Mouse (Mus musculus): ENCODE data around the gene Metap1d.

Metap1d gene

GRCm38 (mm10) chr2:71453161-71453916 lies at the start of gene Metap1d:
Metap1d (plus strand) TSS chr2:71453276.
- DNase-seq (ENCODE audit: low spot score in 2 of 2), result peak; percentile 93 to 96

- no peak for DNase-seq (ENCODE audit: low spot score in 2 of 2)
Measured at GRCm38 (mm10) chr2:71405613-71406012, 47.5 kb upstream of the Metap1d start.

- no peak for DNase-seq (ENCODE audit: low spot score in 2 of 2)
Measured at GRCm38 (mm10) chr2:71418760-71419280, 34.3 kb upstream of the Metap1d start.

GRCm38 (mm10) chr2:71419408-71419807 lies 33.7 kb upstream of the Metap1d start:
- no peak for DNase-seq (ENCODE audit: low spot score in 2 of 2)

GRCm38 (mm10) chr2:71420895-71421425 lies 32.1 kb upstream of the Metap1d start:
- no peak for DNase-seq (ENCODE audit: low spot score in 2 of 2)

GRCm38 (mm10) chr2:71424545-71424944 lies 28.5 kb upstream of the Metap1d start:
- no peak for DNase-seq (ENCODE audit: low spot score in 2 of 2)

GRCm38 (mm10) chr2:71435440-71435839 lies 17.6 kb upstream of the Metap1d start:
- no peak for DNase-seq (ENCODE audit: low spot score in 2 of 2)

GRCm38 (mm10) chr2:71443376-71443775 lies 9.7 kb upstream of the Metap1d start:
- no peak for DNase-seq (ENCODE audit: low spot score in 2 of 2)

- no peak for DNase-seq (ENCODE audit: low spot score in 2 of 2)
Measured at GRCm38 (mm10) chr2:71445536-71446196, 7.4 kb upstream of the Metap1d start.

GRCm38 (mm10) chr2:71449604-71450003 lies 3.5 kb upstream of the Metap1d start:
- DNase-seq (ENCODE audit: low spot score in 2 of 2), result no peak

GRCm38 (mm10) chr2:71451761-71452160 lies 1.3 kb upstream of the Metap1d start:
- DNase-seq (ENCODE audit: low spot score in 2 of 2), result no peak

- no peak for DNase-seq (ENCODE audit: low spot score in 2 of 2)
Measured at GRCm38 (mm10) chr2:71453917-71454260, 813 bp downstream of the Metap1d start.

GRCm38 (mm10) chr2:71458624-71459023 lies 5.5 kb downstream of the Metap1d start:
- no peak for DNase-seq (ENCODE audit: low spot score in 2 of 2)

GRCm38 (mm10) chr2:71459659-71460058 lies 6.6 kb downstream of the Metap1d start:
- peak in 1 of 2 experiments; percentile 55 for DNase-seq (ENCODE audit: low spot score in 2 of 2)

GRCm38 (mm10) chr2:71461139-71461538 lies 8.1 kb downstream of the Metap1d start:
- DNase-seq (ENCODE audit: low spot score in 2 of 2), result peak in 1 of 2 experiments; percentile 67

- peak; percentile 63 to 69 for DNase-seq (ENCODE audit: low spot score in 2 of 2)
Measured at GRCm38 (mm10) chr2:71461589-71461988, 8.5 kb downstream of the Metap1d start.

- DNase-seq (ENCODE audit: low spot score in 2 of 2), result peak in 1 of 2 experiments; percentile 63
Measured at GRCm38 (mm10) chr2:71462066-71462465, 9.0 kb downstream of the Metap1d start.

GRCm38 (mm10) chr2:71462553-71462952 lies 9.5 kb downstream of the Metap1d start:
- peak in 1 of 2 experiments; percentile 55 for DNase-seq (ENCODE audit: low spot score in 2 of 2)

- DNase-seq (ENCODE audit: low spot score in 2 of 2), result no peak
Measured at GRCm38 (mm10) chr2:71466103-71466502, 13.0 kb downstream of the Metap1d start.

GRCm38 (mm10) chr2:71466861-71467450 lies 13.9 kb downstream of the Metap1d start:
- DNase-seq (ENCODE audit: low spot score in 2 of 2), result no peak

GRCm38 (mm10) chr2:71471094-71471493 lies 18.0 kb downstream of the Metap1d start:
- no peak for DNase-seq (ENCODE audit: low spot score in 2 of 2)

GRCm38 (mm10) chr2:71473830-71474229 lies 20.8 kb downstream of the Metap1d start:
- no peak for DNase-seq (ENCODE audit: low spot score in 2 of 2)

Data from spleen, postnatal 4 days (tissue).